Mouse (Mus musculus) left cerebral cortex, adult 11 months (tissue): ENCODE results near the gene Cd79a.
A peak's percentile ranks its signal among the peaks of the same experiment; 100 is the strongest.
"Not testable (repeated sequence)": the region's sequence is repeated elsewhere in the genome, so short reads cannot be mapped to it uniquely, and the experiment has no call there.

ENCODE experiments used
- DNase-seq: peaks from one replicate; pipeline ENCODE4 v3.0.0; 2022; ENCODE audit warnings: low spot score

Gene Cd79a

DNA sequence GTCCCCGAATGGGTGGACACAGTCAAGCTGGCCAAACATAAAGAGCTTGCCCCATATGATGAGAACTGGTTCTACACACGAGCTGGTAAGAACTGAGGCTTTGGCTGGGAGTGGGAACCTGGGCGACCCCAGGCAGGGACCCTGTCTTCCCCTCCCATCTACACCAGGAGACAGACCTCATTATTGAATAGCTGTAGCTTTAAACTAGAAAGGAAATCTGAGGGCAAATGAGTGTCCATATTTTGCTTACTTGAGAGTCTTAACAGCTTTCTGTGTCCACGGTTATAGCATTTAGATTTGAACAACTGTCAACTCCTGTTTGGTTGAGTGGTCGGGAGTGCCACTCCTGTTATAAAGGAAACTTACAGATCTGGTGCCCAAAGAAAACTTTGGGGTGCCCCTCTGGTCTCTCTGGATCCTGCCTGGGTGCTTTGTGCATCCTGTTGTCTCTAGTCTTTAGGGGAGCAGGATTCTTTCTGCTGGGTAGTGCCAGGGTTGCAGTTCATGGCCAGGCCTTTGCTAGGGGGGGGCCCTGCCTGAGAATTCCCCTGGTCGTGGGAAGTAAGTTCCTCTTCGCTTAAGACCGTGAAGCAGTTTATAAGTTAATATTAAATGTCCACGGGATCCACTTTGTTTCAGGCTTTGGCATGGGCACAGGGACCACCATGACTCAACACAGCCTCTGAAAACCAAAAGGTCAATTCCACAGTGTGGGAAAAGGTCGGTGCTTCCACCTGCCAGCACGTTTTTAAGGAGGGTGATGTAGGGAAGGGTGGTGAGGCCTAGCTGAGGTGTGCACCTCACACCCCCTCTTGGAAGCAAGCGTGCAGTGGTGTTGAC lies 11.5 kb upstream of the Cd79a start:
- no peak for DNase-seq

DNA sequence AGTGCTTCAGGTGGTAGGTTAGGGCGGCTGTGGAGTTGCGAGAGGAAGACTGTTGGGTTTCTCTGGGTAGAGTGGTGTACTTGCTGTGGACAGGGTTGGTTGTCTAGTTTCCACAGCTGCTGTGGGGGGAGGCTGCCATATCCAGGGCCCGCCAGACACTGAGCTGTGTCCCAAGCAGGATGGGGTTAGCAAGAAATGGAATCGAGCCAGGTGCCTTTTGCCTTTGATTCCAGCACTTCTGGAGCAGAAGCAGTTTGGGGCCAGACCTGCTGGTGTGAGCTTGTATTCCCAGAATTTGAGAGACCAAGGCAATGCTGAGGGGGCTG lies 10.9 kb upstream of the Cd79a start:
- DNase-seq = no peak

DNA sequence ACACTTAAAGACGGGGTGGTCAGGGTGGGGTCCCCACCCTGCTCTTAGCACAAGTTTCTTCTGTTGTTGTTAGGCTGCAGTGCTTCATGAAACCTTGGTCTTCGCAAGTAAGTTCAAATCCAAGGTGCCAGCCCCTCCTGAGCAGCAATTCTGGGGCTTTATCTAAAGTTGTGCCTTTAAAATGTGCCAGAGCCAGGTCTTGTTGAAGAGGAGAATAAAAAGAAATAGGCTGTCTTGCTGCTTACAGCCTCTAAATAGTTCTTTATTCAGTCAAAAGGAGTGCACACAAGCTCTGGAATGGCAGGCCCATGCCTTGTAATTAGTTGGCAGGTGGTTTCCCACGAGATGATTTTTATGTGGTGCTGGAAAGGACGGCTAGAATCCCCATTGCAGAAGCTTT lies 10.1 kb upstream of the Cd79a start:
- no peak for DNase-seq

DNA sequence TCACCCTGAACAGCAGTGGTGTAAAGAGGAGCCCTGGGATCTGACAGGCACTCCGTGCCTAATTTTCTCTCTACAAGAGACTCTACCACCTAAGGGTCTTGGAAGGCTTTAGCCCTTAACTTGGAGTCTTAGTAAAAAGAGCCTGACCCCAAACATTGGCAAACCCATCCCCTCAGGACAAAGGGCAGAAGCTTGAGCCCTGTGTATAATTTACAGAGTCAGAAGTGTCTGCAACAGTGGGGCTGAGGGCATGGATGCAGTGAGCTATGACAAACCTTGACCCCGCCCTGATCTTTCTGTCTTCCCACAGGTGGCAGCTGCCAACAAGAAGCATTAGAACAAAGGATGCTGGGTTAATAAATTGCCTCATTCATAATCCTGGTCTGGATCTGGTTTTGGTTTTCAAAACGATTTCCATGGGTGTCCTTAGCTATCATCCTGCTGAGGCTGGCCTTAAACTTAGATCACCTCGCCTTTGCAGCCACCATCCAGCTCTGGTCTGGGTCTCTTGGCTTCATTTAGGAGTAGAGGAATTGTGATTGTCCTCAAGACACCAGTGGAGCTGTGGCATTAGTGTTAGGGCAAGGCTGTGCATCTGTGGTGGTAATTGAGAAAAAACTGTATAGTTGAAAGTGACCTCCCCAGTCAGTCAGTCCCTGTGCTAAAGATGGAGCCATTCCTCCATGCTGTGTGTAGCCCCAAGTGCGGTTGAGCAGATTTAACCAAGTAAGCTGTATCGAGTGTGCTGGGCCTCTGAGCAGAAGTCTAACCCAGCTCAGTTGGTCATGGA lies 7.6 kb upstream of the Cd79a start:
- DNase-seq = no peak

DNA sequence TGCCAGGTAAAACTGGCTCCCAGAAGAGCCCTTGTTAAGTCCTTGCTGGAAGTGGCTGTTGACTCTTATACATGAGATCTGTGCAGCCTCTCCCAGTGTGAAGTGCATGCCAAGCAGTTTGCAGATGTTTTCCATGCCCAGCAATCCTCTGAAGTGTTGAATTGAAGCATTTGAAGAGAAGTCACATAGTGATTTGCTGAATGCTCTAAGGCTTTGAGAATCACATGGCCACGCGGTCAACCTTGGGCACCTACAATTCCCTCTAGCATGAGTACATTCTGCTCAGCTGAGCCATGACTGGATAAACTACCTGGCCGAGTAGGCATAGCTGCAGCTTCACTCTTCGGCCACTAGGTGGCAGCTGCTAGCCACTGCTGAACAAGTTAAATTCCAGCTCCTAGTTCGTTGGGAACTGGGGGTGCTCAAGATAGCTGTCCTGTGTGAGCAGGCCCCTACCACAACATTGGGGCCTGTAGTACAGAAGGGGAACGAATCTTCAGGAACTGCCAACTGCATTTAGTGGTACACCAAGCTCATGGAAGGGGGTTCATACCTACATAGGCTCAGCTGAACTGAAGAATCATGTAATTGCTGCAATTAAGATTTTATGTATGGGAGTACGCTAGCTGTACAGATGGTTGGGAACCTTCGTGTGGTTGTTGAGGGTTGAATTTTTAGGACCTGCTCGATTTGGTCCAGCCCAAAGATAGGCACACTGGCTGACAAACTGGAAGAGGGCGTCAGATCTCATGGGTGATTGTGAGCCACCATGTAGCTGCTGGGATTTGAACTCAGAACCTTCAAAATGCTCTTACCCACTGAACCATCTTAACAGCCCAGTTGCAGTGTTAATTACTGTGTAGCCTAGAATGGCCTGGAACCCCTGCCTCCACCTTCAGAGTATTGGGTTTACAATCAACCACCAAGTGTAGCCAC lies 6.6 kb upstream of the Cd79a start:
- DNase-seq = no peak

DNA sequence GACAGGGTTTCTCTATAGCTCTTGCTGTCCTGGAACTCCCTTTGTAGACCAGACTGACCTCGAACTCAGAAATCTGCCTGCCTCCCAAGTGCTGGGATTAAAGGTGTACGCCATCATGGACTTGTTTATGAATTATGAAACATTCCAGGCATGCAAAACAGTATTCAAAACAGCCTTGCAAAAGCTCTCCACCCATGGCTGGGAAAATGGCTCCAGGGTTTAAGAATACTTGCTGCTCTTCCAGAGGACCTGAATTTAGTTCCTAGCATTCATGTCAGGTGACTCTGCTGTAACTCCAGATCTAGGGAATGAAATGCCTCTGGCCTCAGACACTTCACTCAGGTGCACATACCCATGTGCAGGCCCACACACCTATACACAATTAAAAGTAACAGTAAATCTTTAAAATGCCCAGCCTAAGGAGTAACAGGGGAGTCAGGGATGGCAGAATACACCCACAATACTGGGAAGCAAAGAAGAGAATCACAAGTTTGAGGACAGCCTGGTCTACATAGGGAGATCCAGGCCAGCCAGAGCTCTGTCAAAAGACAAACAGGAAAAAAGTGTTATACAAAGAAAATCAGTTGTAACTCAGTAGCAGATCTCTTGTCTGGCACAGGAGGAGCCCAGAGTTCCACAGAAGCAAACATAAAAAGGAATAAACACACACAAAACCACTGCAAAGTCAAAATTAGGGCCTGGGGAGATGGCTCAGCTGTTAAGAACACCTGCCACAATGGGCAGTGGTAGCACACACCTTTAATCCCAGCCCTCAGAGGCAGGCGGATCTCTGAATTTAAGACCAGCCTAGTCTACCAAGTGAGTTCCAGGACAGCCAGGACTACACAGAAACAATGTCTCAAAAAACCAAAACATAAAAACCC lies 5.7 kb upstream of the Cd79a start:
- DNase-seq = no peak

DNA sequence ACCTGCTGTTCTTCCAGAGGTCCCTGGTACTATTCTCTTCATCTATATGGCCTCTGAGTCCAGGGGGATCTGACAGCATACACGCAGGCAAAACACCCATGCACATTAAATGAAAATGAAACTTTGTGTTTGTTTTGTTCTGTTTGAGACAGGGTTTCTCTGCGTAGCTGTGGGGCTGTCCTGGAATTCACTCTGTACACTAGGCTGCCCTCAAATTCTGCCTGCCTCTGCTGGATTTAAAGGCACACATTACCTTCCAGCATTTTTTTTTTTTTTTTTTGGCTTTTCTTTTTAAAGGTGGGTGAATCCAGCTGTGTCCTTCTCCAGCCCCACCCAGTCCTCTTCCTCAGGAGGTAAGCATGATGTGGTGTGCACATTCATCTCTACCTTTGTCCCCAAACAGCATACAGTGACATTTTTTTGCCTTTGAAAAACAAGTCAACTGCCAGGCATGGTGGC lies 5.0 kb upstream of the Cd79a start:
- no peak for DNase-seq

DNA sequence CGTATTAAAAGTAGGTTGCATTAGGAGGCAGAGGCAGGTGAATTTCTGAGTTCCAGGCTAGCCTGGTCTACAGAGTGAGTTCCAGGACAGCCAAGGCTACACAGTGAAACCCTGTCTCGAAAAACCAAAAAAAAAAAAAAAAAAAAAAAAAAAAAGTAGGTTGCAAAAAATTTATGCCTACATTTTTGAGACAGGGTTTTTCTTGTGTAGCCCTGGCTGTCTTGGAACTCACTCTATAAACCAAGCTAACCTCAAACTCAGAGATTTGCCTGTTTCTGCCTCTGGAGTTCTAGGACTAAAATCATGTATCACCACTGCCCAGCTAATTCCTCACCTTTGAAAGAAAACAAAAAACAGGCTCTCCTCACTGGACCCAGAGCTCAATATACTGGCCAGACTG lies 1.4 kb upstream of the Cd79a start:
- not testable (repeated sequence) for DNase-seq

DNA sequence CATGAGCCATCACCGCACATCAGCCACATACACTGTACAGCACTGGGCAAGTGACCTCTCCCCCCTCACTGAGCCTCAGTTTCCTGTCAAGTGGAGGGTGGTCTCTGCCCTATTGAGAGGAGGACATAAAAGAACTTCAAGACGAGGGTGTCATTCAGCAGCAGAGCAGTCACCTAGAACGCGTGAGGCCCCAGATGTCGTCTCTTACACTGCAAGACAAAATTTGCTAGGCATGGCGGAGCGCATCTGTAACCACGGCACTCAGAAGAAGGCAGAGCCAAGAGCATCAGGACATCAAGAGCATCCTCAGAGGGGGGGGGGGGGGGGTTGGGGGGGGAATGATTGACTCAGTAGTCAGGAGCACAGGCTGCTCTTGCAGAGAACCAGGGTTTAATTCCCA lies 912 bp upstream of the Cd79a start:
- no peak for DNase-seq

DNA sequence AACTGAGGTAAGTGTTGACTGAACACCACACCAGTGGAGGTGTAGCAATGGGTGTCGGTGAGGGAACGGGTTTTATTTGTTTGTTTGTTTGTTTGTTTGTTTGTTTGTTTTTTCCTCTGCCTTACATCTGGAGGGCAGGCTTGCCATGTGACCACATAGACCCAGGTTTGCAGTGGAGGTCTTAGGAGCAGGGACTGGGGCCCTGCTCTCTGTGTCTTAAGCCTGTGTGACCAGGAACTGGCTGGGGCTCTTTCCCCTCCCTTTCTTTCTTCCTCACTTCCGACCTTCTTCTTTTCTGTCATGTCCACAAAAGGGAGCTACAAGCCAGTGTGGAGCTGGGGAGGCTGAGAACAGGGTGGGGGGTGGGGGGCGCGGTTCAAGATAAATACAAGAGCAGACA lies 778 bp downstream of the Cd79a start:
- no peak for DNase-seq

DNA sequence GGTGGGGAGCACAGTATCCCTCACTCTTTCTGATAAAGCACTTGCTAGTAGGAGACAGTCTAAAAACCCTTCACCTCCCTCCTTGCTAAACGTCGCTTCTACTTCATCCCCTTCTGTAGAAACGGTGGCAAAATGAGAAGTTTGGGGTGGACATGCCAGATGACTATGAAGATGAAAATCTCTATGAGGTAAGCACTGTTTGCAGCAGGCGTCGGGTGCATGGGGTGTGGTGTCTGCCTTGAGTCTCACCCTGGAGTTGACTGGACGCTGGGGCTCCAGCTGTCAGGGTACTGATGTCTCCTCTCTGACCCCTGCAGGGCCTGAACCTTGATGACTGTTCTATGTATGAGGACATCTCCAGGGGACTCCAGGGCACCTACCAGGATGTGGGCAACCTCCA lies 3.9 kb downstream of the Cd79a start:
- DNase-seq = no peak

DNA sequence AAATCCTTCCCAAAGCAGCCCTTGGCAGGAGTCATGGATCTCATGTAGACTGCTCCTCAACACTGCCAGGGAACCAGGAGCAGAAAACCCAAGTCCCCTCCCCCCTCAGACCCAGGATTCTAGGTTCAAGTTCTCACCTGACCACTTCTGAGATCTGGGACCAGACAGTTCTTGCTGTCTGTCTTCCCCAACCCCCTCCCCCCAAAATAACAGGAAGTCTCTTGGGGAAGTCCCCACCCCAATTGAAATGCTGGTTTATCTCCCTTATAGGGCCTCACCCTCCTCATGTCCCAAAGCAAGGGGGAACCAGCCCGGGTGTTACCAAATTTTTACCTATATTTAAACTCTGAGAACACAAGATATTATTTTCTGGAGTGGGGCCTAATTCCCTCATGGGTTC lies 4.7 kb downstream of the Cd79a start:
- no peak for DNase-seq

DNA sequence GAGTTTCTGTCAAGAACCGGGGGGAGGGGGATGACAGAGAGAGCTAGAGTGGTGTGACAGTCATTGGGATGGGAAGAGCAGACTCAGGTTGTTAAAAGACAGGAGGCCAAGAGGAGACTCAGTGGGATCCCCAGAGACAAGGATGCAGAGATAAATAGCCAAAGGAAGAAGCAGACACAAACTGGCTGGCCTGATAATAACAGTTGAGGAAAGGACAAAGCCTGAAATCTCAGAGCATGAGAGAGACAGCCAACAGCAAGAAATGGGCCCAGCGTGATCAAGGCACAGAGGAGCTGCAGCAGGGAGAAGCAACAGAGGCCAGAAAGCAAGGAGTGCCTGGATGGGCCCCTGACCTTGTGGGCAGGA lies 5.1 kb downstream of the Cd79a start:
- DNase-seq = no peak

DNA sequence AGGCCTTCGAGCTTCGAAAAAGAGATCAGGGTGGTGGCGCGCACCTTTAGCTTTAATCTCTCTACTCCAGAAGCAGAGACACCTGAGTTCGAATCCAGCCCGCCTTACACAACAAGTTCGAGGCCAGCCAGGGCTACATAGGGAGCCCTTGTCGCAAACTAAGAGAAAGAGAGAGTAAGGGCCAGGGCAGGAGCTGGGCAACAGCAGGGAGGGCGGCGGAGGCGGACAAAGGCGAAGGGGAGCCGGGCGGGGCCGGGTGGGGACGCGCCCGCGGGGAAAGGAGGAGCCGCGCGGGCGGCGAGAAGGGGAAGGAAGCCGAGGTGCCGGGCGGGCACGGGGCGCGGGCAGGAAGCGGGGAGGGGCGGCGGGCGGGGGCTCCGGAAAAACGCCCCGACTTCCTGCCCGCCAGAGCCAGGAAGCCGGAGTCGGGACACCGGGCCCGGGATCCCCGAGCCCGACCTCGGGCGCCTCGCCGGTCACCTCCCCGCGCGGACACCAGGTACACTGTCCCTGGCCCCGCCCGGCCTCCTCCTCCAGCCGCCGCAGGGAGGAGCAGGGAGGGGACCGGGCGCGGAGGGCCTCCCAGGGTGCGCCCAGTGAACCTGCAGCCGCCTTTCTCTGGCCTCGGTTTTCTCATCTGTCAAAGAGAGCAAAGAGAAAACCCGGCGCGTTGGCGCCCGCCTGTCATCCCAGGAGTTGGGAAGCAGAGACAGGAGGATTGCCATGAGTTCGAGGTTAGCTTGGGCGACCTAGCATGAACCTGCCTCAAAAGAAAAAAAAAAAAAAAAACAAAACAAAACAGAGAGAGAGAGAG lies 5.7 kb downstream of the Cd79a start, which contains the start of gene Arhgef1:
TSS of gene Arhgef1 (plus strand) at position 283 of the 814 bp plus-strand sequence.
- DNase-seq = no peak

DNA sequence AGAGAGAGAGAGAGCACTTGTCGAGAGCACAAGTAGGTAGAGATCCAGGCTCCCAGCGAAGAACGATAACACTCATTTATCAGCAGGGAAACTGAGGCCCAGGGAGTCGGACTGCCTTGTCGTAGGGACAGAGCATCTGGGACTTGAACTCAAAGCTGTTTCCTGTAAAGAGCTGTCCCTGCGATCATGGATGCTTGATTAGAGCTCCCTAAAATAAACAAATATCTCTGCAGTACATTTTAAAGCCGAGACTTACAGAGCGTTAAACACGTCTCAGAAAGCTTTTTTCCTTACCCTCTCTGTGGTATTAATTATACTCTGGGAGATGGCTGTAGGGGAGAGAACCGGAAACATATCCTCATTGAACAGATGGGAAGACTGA lies 6.3 kb downstream of the Cd79a start:
- no peak for DNase-seq

DNA sequence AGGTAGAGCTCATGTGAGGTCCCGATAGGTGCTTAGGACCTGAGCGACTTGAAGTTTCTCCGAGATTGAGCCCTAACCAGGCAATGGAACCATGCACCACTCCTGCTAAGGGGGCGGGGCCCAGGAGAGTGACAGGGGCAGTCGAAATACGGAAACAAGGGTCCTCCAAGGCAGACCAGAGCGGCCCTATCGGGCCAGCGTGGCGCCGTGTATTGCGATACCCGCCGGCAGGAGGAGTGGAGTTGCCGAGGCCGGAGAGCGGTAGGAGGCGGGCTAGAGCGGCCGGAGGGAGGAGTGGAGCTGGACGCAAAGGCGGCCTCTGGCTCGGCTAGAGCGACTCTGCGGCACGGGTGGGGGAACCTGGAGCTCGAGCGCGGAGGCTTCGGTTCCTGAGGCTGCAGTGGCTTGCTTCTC lies 6.9 kb downstream of the Cd79a start:
- peak; percentile 94 for DNase-seq

DNA sequence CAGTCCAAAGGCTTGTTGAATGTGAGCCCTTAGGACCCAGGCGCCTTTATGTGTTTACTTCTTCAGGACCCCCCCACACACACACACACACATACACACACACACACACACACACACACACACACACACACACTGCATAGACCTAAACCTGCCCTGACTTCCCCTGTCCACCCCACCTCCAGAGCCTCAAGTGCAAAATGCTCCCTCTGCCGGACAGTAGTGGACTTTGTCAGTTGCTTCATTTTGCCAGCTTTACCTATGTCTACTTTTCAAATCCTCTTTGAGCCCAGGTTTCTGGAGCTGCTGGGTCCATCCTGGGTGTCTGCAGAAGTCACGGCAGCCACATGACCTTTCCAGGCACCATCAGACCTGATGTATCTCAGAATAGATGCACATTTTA lies 7.8 kb downstream of the Cd79a start:
- DNase-seq = no peak

DNA sequence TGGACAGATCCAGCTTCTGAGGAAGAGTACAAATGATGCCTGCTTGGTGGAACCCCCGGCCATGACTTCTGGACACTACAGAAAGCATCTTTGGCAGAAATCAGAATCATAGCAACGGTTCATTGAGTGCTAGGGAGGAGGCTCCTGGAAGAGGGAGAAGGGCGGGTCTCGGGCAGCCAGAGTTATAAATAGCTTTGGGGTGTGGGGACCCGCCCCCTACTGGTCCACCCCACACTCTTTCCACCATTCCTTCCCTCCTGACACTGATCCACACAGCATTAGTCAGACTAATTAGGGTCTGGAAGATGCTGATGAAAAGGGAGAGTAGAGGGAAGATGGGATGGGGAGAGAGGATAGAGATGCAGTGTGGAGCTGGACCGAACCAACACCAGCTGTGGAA lies 9.4 kb downstream of the Cd79a start:
- no peak for DNase-seq

DNA sequence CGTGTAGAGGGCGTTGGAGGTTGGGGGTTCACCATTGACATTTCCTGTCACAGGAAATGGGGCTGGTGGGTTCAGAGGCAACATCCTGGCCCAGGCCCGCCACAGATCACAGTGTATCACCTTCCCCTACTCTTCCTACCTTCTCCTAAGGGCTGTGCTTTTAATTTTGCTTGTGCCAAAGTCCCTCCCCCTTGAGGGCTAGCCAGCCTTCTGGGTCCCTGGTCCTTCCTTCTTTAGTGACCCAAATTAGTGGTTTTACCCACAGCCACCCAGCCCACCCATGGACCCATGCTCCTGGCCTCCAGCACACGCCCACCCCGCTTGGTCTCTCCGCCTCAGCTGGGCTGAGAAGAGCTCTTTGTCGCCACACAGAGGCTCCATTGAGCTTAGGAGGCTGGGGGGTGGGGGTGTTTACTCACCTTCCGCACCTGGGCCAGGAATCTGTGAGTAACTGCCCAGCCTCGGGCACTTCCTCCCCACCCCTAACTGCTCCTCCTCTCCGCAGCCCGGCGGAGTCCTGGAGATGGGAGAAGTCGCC lies 10.1 kb downstream of the Cd79a start:
- DNase-seq = no peak

DNA sequence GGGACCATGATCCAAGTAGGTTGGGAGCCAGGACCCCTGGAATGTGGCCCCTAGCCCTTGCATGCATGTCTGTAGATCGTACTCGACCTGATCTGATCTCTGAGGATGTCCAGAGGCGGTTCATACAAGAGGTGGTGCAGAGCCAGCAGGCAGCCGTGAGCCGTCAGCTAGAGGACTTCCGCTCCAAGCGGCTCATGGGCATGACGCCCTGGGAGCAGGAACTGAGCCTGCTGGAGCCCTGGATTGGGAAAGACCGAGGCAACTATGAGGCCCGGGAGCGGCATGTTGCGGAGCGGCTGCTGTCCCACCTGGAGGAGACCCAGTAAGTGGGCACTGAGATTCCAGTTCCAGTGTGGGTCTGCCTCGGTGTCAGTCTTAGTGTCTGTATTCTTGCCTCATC lies 15.3 kb downstream of the Cd79a start:
- no peak for DNase-seq
